Mouse (Mus musculus) brain, embryonic 14.5 days (tissue): Measurements from ENCODE around the gene Fzd2.

Source experiments
- CTCF ChIP-seq: fragments of 200-500 bp; IDR thresholded peaks from 2 replicates; pipeline ENCODE4 v1.5.1; 2012; ENCODE audit warnings: inconsistent platforms, mild to moderate bottlenecking, moderate library complexity, borderline replicate concordance; ENCODE audit not compliant: insufficient read depth, insufficient read length; ENCODE audit errors: extremely low read depth
- POLR2A ChIP-seq: fragments of 200-500 bp; IDR thresholded peaks from 2 replicates; pipeline ENCODE4 v1.6.1; 2012; ENCODE audit warnings: mild to moderate bottlenecking, inconsistent platforms, borderline replicate concordance; ENCODE audit not compliant: poor library complexity, insufficient read depth, insufficient read length, severe bottlenecking; ENCODE audit errors: extremely low read depth

- TF ChIP-seq CTCF (no peak), POLR2A (no peak)
Measured at GRCm38 (mm10) chr11:102606751-102607171, 2.6 kb downstream of the Fzd2 start.
